Mouse (Mus musculus) central nervous system, embryonic 11.5 days (tissue): ENCODE data around the gene Defb9. TPM values are rescaled to one million over a fixed set of nuclear protein-coding genes. Genes with fewer than 3 reads are reported as not detected.

ENCODE experiments used
- polyA plus RNA-seq: library from polyadenylated mRNA; depleted of rRNA; stranded (reverse); fragments of >200 nt; gene quantifications from 2 replicates; pipeline ENCODE4 v1.2.3, GENCODE M21; 2012; rRNA removed

Defb9 gene
- not detected in 2 replicates for polyA plus RNA-seq

DNA sequence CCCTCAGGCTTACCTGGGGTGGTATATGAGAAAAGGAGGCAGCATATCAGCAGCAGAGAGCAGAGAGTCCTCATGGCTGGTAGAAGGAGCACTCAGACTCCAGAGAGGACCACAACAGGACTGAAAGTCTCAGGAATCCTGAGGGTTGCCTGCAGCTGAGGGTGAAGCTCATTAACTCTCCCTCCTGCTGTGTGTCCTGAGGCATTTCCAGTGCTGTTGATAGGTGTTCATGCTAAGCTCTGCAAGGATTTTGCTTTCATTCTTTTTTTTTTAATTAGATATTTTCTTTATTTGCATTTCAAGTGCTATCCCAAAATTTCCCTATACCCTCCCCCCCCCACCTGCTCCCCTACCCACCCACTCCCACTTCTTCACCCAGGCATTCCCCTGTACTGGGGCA lies at the start of gene Defb9:
TSS of gene Defb9 (minus strand) at position 101 of the 400 bp plus-strand sequence.

DNA sequence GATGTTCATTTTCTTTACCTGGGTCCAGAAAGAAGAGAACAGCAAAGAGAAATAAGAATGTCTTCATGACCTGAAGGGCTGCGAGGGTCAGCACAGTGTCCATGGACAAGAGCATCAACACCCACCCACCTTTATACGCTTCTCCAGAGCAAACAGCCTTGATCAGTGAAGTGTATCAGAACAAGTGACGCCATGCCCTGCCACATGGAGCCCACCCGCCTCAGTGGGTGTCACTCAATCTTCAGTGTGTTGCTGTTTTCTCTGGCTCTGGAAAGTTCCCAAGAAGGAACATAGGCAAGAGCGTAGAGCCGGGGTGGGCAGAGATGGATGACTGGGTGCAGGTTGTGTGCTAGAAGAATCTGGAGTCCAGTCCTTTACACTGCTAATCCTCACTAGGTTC lies 47.4 kb upstream of the Defb9 start, which contains the start of gene Defb15:
TSS of gene Defb15 (minus strand) at position 101 of the 400 bp plus-strand sequence.

DNA sequence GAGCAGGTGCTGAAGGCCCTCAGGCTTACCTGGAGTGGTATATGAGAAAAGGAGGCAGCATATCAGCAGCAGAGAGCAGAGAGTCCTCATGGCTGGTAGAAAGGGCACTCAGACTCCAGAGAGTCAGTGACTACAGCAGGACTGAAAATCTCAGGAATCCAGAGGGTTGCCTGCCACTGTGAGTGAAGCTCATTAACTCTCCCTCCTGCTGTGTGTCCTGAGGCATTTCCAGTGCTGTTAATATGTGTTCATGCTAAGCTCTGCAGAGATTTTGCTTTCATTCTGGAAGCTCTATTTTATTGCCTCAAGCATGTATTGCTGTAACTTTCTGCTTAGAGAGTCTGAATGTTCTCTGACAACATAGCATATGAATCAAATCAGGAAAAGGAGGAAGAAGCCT lies 21.1 kb upstream of the Defb9 start, which contains the start of gene Defb11:
TSS of gene Defb11 (minus strand) at position 123 of the 400 bp plus-strand sequence.

DNA sequence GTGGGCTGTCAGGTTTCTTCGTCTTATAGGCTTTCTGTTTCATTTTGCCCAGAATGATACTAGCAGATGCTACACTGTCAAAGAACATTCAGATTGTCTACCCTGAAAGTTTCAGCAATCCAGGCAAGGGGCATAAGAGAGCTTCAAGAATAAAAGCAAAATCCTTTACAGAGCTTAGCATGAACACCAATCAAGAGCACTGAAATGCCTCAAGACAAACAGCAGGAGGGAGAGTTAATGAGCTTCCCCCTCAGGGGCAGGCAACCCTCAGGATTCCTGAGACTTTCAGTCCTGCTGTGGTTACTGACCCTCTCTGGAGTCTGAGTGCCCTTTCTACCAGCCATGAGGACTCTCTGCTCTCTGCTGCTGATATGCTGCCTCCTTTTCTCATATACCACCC lies 26.6 kb downstream of the Defb9 start, which contains the start of gene Defb10:
TSS of gene Defb10 (plus strand) at position 316 of the 400 bp plus-strand sequence.

Other genes with a start within 250 kb of the Defb9 start
- gene Defa17, start 229.6 kb downstream of the Defb9 start, polyA plus RNA-seq = not detected in 2 replicates
- not detected in 2 replicates for gene Defa34, start 219.6 kb downstream of the Defb9 start, polyA plus RNA-seq
- gene AY761184, start 181.8 kb downstream of the Defb9 start, polyA plus RNA-seq = not detected in 2 replicates
- 0.28 TPM in 1 of 2 replicates, not detected in the other for gene Defa24, start 150.9 kb downstream of the Defb9 start, polyA plus RNA-seq
- not detected in 2 replicates for gene Defb50, start 61.9 kb downstream of the Defb9 start, polyA plus RNA-seq
- not detected in 2 replicates for gene Defb2, start 45.5 kb downstream of the Defb9 start, polyA plus RNA-seq
- gene Defb10, start 26.5 kb downstream of the Defb9 start, polyA plus RNA-seq = not detected in 2 replicates
- gene Defb11, start 21.0 kb upstream of the Defb9 start, polyA plus RNA-seq = 0.56 and 0.76 TPM in 2 replicates
- not detected in 2 replicates for gene Defb15, start 47.3 kb upstream of the Defb9 start, polyA plus RNA-seq
- not detected in 2 replicates for gene Defb35, start 52.9 kb upstream of the Defb9 start, polyA plus RNA-seq
- not detected in 2 replicates for gene Defb13, start 61.3 kb upstream of the Defb9 start, polyA plus RNA-seq
- gene Fam90a1a, start 73.3 kb upstream of the Defb9 start, polyA plus RNA-seq = not detected in 2 replicates
- not detected in 2 replicates for gene Ccdc70, start 84.4 kb upstream of the Defb9 start, polyA plus RNA-seq
- gene Atp7b, start 174.9 kb upstream of the Defb9 start, polyA plus RNA-seq = 2.7 and 3.7 TPM in 2 replicates
- gene Alg11, start 175.3 kb upstream of the Defb9 start, polyA plus RNA-seq = 9.4 and 17.1 TPM in 2 replicates
- gene Nek5, start 239.6 kb upstream of the Defb9 start, polyA plus RNA-seq = 0.09 and 0.14 TPM in 2 replicates